Mouse (Mus musculus) intestine, embryonic 15.5 days (tissue): ENCODE data around the gene Fam171a1. TPM values are rescaled to one million over a fixed set of nuclear protein-coding genes. Genes with fewer than 3 reads are reported as not detected.
"Not testable (repeated sequence)": the region's sequence is repeated elsewhere in the genome, so short reads cannot be mapped to it uniquely, and the experiment has no call there.

Source experiments
- ATAC-seq: fragments of 200-750 bp; cut with Nextera tagmentation; 2 replicates; pipeline ENCODE4 v1.8.0; 2017; ENCODE audit warnings: moderate TSS enrichment, moderate library complexity
- H3K27ac ChIP-seq: fragments of 300-500 bp; sonication (generic); 2 replicates; pipeline ENCODE4 v1.5.1; 2015; ENCODE audit warnings: mild to moderate bottlenecking, inconsistent platforms
- H3K27me3 ChIP-seq: fragments of 300-500 bp; sonication (generic); replicated peaks from 2 replicates; pipeline ENCODE4 v1.6.1; 2015; ENCODE audit warnings: inconsistent platforms
- H3K36me3 ChIP-seq: fragments of 300-500 bp; sonication (generic); 2 replicates; pipeline ENCODE4 v1.6.1; 2015; ENCODE audit warnings: inconsistent platforms
- H3K4me1 ChIP-seq: fragments of 300-500 bp; sonication (generic); replicated peaks from 2 replicates; pipeline ENCODE4 v1.6.1; 2015; ENCODE audit warnings: inconsistent platforms
- H3K4me2 ChIP-seq: fragments of 300-500 bp; sonication (generic); replicated peaks from 2 replicates; pipeline ENCODE4 v1.6.1; 2015; ENCODE audit warnings: mild to moderate bottlenecking, inconsistent platforms
- H3K4me3 ChIP-seq: fragments of 300-500 bp; sonication (generic); replicated peaks from 2 replicates; pipeline ENCODE4 v1.5.1; 2015; ENCODE audit warnings: inconsistent platforms
- H3K9ac ChIP-seq: fragments of 300-500 bp; sonication (generic); 2 replicates; pipeline ENCODE4 v1.6.1; 2015; ENCODE audit warnings: inconsistent platforms
- H3K9me3 ChIP-seq: fragments of 300-500 bp; sonication (generic); 2 replicates; pipeline ENCODE4 v1.6.1; 2016; ENCODE audit warnings: inconsistent platforms
- WGBS: fragments of 180-500 bp; shearing (Covaris S2); methylation state at CpG from one replicate; pipeline ENCODE4 v1.1.7; 2015; 5-methylcytosine and 5-hydroxymethylcytosine counted together
- polyA plus RNA-seq: library from polyadenylated mRNA; unstranded; fragments of >200 nt; fragmentation: Nextera tagmentation; extraction: Ambion mirVana; gene quantifications from 2 replicates; pipeline ENCODE4 v1.2.1, GENCODE M21; 2015

Gene Fam171a1
- polyA plus RNA-seq = 27.5 and 28.1 TPM in 2 replicates

DNA sequence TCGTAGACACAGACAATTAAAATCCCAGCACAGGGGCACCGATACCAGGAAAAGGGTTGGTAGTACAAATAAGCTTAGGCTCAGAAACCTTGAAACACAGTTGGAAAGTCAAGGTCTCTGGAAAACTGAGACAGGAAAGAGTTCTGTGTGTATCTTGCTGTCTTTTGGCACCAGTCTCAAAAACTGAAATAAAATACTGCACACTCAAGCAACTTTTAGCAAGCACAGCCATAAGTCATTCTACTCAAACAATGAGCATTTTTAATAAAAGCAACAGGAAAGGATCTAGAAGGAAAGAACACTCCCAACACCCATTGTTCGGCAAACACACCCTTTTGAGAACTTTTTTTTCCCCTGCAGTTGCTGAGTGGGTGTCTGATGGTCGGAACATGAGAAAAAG lies at the start of gene Fam171a1:
Fam171a1 (plus strand) TSS at position 359 of the 400 bp plus-strand sequence.
- Histone ChIP-seq H3K27me3 (no peaks in the 10 kb centered on the region), H3K4me2 (no peak within 1 kb of the TSS), H3K9me3 (no peaks in the 10 kb centered on the region), H3K9ac (no peak within 1 kb of the TSS), H3K4me3 (no peak within 1 kb of the TSS), H3K36me3 (no peaks in the 10 kb centered on the region), H3K4me1 (no peaks in the 10 kb centered on the region), H3K27ac (no peak within 1 kb of the TSS)
- ATAC-seq = no peak
- WGBS = 62% methylated on average over 4 of the region's 4 CpGs

GRCm38 (mm10) chr2:3069140-3069539 lies 44.9 kb upstream of the Fam171a1 start:
- Histone ChIP-seq H3K36me3 (no peaks in the 10 kb centered on the region), H3K27ac (no peak overlapping the region), H3K4me3 (no peak overlapping the region), H3K9ac (no peak overlapping the region), H3K4me1 (no peaks in the 10 kb centered on the region), H3K9me3 (no peaks in the 10 kb centered on the region), H3K27me3 (no peaks in the 10 kb centered on the region), H3K4me2 (no peak overlapping the region)
- 88% methylated on average over 1 of the region's 1 CpGs for WGBS
- ATAC-seq = no peak

DNA sequence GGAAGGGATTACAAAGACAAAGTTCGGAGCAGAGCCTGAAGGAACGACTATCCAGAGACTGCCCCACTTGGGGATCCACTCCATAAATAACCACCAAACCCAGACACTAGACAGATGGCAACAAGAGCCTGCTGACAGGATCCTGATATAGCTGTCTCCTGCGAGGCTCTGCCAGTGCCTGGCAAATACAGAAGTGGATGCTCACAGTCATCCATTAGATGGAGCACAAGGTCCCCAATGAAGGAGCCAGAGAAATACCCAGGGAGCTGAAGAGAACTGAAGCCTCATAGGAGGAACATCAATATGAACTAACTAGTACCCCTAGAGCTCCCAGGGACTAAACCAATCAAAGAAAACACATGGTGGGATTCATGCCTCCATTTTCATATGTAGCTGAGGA lies 25.7 kb upstream of the Fam171a1 start:
- not testable (repeated sequence) for H3K27me3 ChIP-seq, H3K9me3 ChIP-seq, H3K4me3 ChIP-seq, H3K4me2 ChIP-seq, H3K27ac ChIP-seq, H3K36me3 ChIP-seq, H3K9ac ChIP-seq, ATAC-seq, H3K4me1 ChIP-seq
- 73% methylated on average over 3 of the region's 3 CpGs for WGBS

GRCm38 (mm10) chr2:3089274-3089673 lies 24.8 kb upstream of the Fam171a1 start:
- Histone ChIP-seq H3K36me3 (no peaks in the 10 kb centered on the region), H3K4me2 (no peak overlapping the region), H3K9me3 (no peaks in the 10 kb centered on the region), H3K27me3 (no peaks in the 10 kb centered on the region), H3K27ac (no peak overlapping the region), H3K4me3 (no peak overlapping the region), H3K9ac (no peak overlapping the region), H3K4me1 (no peaks in the 10 kb centered on the region)
- no peak for ATAC-seq
- WGBS = 15% methylated on average over 1 of the region's 1 CpGs

GRCm38 (mm10) chr2:3096101-3096500 lies 17.9 kb upstream of the Fam171a1 start:
- no peak for ATAC-seq
- H3K27me3 ChIP-seq = no peaks in the 10 kb centered on the region
- no peak overlapping the region for H3K9ac ChIP-seq
- 68% methylated on average over 1 of the region's 1 CpGs for WGBS
- no peak overlapping the region for H3K4me2 ChIP-seq
- no peaks in the 10 kb centered on the region for H3K4me1 ChIP-seq
- no peaks in the 10 kb centered on the region for H3K36me3 ChIP-seq
- H3K9me3 ChIP-seq = no peaks in the 10 kb centered on the region
- no peak overlapping the region for H3K27ac ChIP-seq
- H3K4me3 ChIP-seq = no peak overlapping the region

DNA sequence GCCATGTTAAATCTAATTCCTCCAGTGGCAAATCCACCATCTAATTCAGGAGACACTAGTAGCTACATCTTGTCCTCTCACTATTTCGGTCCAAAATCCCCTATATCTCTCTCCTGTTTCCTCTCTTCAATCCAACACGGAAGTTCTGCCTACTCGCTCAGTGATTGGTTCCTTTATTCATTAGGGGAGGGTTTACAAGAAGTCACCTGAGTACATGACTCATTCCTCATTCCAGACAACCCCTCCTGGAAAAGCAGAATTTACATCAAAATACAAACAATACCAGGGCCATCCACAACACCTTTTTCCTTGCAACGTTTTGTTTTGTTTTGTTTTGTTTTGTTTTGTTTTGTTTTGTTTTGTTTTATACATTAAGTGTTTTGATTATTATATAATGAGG lies 14.1 kb upstream of the Fam171a1 start:
- Histone ChIP-seq H3K4me1 (no peaks in the 10 kb centered on the region), H3K9me3 (no peaks in the 10 kb centered on the region), H3K9ac (no peak overlapping the region), H3K4me2 (no peak overlapping the region), H3K36me3 (no peaks in the 10 kb centered on the region), H3K27ac (no peak overlapping the region), H3K4me3 (no peak overlapping the region), H3K27me3 (no peaks in the 10 kb centered on the region)
- WGBS = 79% methylated on average over 4 of the region's 4 CpGs
- ATAC-seq = no peak

GRCm38 (mm10) chr2:3101292-3101957 lies 12.6 kb upstream of the Fam171a1 start:
- Histone ChIP-seq H3K36me3 (no peaks in the 10 kb centered on the region), H3K4me1 (no peaks in the 10 kb centered on the region), H3K9ac (no peak overlapping the region), H3K4me2 (no peak overlapping the region), H3K9me3 (no peaks in the 10 kb centered on the region), H3K4me3 (no peak overlapping the region), H3K27me3 (no peaks in the 10 kb centered on the region), H3K27ac (no peak overlapping the region)
- 67% methylated on average over 2 of the region's 2 CpGs for WGBS
- ATAC-seq = peak; percentile 68

DNA sequence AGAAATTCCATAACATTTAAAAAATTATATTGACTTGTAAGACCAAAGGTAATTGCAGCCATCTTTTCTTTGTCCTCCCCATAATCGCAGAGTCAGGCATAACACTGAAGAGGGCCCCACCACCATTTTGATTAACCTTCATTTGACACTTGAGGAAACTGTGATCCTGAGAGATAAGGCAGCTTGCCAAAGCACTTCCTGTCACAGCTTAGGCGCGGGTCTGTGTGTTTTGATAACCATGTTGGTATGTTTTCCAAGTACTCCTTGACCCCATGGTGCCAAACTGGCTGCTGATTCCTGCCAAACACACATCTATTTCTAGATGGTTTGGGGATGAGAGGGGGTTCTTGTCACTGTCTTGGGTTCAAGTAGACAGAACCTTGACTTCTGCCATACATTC lies 11.7 kb upstream of the Fam171a1 start:
- Histone ChIP-seq H3K4me1 (no peaks in the 10 kb centered on the region), H3K36me3 (no peaks in the 10 kb centered on the region), H3K4me2 (no peak overlapping the region), H3K9me3 (no peaks in the 10 kb centered on the region), H3K27me3 (no peaks in the 10 kb centered on the region), H3K9ac (no peak overlapping the region), H3K27ac (no peak overlapping the region), H3K4me3 (no peak overlapping the region)
- WGBS = 68% methylated on average over 3 of the region's 3 CpGs
- ATAC-seq = no peak

DNA sequence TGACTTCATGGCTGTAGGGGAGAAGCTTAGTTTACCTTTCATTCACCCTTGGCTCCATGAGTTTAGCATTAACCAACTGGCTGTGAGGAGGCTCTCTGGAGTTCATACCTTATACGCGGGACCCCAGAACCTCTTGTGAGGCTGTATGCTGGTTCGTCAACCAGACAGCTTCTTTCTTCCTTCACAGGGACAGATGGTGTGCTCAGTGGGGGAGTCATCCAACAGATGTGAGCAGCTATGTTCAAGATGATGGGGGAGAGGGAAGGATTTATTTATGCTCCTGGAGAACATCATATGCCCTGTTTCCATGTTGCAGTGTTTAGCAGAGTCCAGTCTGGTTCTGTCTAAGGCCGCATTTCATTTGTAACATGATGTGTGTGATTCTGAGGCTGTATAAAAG lies 6.6 kb upstream of the Fam171a1 start:
- no peak for ATAC-seq

DNA sequence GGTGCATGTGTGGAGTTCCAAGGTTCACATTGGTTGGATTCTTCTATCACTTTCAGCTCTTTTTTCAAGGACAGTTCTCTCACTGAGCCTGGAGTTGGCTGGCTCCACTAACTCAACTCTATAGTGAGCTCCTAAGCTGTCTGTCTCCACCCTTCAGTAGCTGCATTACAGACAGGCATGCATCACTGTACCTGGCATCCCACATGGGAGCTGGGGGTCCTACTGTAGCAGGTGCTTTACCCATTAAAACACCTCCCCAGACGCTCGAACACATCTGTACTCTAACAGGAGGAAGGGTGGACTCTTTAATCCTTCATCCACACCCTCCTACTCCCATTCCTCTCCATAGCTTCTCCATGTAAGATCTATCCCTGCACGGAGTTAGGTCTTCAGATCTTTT lies 5.6 kb upstream of the Fam171a1 start:
- ATAC-seq = no peak
- no peak overlapping the region for H3K4me3 ChIP-seq
- H3K9ac ChIP-seq = no peak overlapping the region
- H3K36me3 ChIP-seq = no peaks in the 10 kb centered on the region
- no peak overlapping the region for H3K27ac ChIP-seq
- H3K9me3 ChIP-seq = no peaks in the 10 kb centered on the region
- WGBS = 84% methylated on average over 3 of the region's 3 CpGs
- no peaks in the 10 kb centered on the region for H3K4me1 ChIP-seq
- no peaks in the 10 kb centered on the region for H3K27me3 ChIP-seq
- no peak overlapping the region for H3K4me2 ChIP-seq

More for the DNA sequence above, 6.6 kb upstream of the Fam171a1 start:
- Histone ChIP-seq H3K9ac (no peak overlapping the region), H3K27ac (no peak overlapping the region), H3K36me3 (no peaks in the 10 kb centered on the region), H3K4me3 (no peak overlapping the region), H3K4me1 (no peaks in the 10 kb centered on the region), H3K4me2 (no peak overlapping the region), H3K27me3 (no peaks in the 10 kb centered on the region), H3K9me3 (no peaks in the 10 kb centered on the region)
- WGBS = 83% methylated on average over 4 of the region's 4 CpGs

DNA sequence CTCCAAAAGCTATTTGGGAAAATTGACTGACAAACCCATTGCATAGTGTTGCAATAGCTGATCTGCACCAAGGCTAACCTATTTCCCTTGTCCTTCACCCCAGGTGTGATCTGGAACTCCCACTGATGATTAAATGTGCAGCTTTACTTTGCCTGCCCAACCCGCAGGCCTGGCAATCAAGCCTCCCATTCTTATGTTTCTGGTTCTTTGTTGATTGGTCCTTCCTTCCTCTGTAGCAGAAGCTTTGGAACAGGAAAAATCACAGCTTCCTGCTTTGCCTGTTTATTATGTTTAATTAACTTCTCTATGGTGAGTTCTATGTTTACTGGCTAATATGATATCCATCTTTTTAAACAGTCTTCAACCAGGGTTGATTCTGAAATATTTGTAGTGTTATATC lies 5.2 kb upstream of the Fam171a1 start:
- Histone ChIP-seq H3K4me2 (no peak overlapping the region), H3K4me3 (no peak overlapping the region), H3K9me3 (no peaks in the 10 kb centered on the region), H3K4me1 (no peaks in the 10 kb centered on the region), H3K9ac (no peak overlapping the region), H3K27ac (no peak overlapping the region), H3K36me3 (no peaks in the 10 kb centered on the region), H3K27me3 (no peaks in the 10 kb centered on the region)
- no peak for ATAC-seq
- 71% methylated on average over 1 of the region's 1 CpGs for WGBS

GRCm38 (mm10) chr2:3117855-3118202 lies 3.8 kb downstream of the Fam171a1 start:
- H3K4me1 ChIP-seq = peaks cover 5% of the 10 kb centered on the region
- H3K36me3 ChIP-seq = no peaks in the 10 kb centered on the region
- WGBS = 35% methylated on average over 2 of the region's 2 CpGs
- H3K9me3 ChIP-seq = no peaks in the 10 kb centered on the region
- no peak for ATAC-seq
- H3K4me2 ChIP-seq = peak overlapping the region; percentile 74; the same call in 1 of the 2 replicates
- H3K27me3 ChIP-seq = no peaks in the 10 kb centered on the region
- H3K27ac ChIP-seq = no peak overlapping the region
- H3K9ac ChIP-seq = no peak overlapping the region
- peak overlapping the region; percentile 83; the same call in 1 of the 2 replicates for H3K4me3 ChIP-seq

GRCm38 (mm10) chr2:3118203-3118941 lies 4.3 kb downstream of the Fam171a1 start:
- Histone ChIP-seq H3K4me2 (peak overlapping the region; percentile 74), H3K9me3 (no peaks in the 10 kb centered on the region), H3K27ac (peak overlapping the region; percentile 84), H3K9ac (peak overlapping the region; percentile 85), H3K4me1 (peaks cover 5% of the 10 kb centered on the region), H3K36me3 (no peaks in the 10 kb centered on the region), H3K4me3 (peak overlapping the region; percentile 83), H3K27me3 (no peaks in the 10 kb centered on the region)
- ATAC-seq = peak; percentile 96
- WGBS = under 1% methylated on average over 84 of the region's 93 CpGs
